Mouse (Mus musculus) liver, postnatal 0 days (tissue): ENCODE measurements around the gene Adora3.

Experiments used
- CTCF ChIP-seq: sonication (generic); IDR thresholded peaks from 2 replicates; pipeline ENCODE4 v1.5.1; 2016; ENCODE audit warnings: antibody characterized with exemption, low read depth
- EP300 ChIP-seq: IDR thresholded peaks from 2 replicates; pipeline ENCODE4 v1.6.1; 2016; ENCODE audit warnings: antibody characterized with exemption, low read depth, mild to moderate bottlenecking

DNA sequence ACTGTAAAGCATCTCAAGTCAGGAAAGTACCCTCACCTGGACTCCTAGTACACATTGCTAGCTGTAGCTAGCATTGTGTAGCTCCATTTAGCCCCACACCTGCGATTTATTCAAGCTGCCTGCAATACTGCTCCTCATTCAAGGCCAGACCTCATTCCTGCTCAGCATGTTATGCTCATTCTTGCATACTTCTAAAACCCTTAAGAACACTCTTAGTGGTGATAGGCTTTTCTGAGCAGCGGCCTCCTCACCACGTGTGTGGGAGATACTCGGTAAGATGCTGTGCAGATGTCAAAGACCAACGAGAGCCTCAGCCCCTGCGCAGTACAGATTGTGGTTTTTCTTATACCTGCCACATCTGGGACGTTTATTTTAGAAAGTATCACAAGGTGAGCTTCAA is 59.2 kb downstream of the Adora3 start:
- TF ChIP-seq CTCF (no peak), EP300 (no peak)
